Mouse (Mus musculus) megakaryocyte, adult 5-6 weeks (primary cell): ENCODE data around the gene Fbxl15. TPM values are rescaled to one million over a fixed set of nuclear protein-coding genes. Genes with fewer than 3 reads are reported as not detected.

ENCODE experiments used
- ATAC-seq: 2 replicates; pipeline ENCODE4 v1.8.0; 2016; ENCODE audit warnings: mild to moderate bottlenecking, inconsistent platforms; ENCODE audit not compliant: poor library complexity, severe bottlenecking
- total RNA-seq, 2 experiments: library from RNA; stranded (forward) in 1 of 2; stranded (reverse) in 1 of 2; fragments of 153-499, 151-499 nt in 1 of 2; fragments of 221-1000, 200-1000 nt in 1 of 2; gene quantifications; 2 replicates each; pipeline versions ENCODE4 v1.2.3 to v1.2.4; 2015 to 2017

Gene Fbxl15
- total RNA-seq, 2 experiments from 2014 or later: 1.8 to 2.1 TPM

- ATAC-seq: no peak
Observed at GRCm38 (mm10) chr19:46344710-46345419, 16.9 kb downstream of the Fbxl15 start.

- no peak for ATAC-seq
Observed at GRCm38 (mm10) chr19:46347146-46347545, 19.2 kb downstream of the Fbxl15 start.

- no peak for ATAC-seq
Observed at GRCm38 (mm10) chr19:46347936-46348668, 20.1 kb downstream of the Fbxl15 start.

- ATAC-seq: peak; percentile 86
Observed at GRCm38 (mm10) chr19:46348761-46349458, 20.9 kb downstream of the Fbxl15 start.

DNA sequence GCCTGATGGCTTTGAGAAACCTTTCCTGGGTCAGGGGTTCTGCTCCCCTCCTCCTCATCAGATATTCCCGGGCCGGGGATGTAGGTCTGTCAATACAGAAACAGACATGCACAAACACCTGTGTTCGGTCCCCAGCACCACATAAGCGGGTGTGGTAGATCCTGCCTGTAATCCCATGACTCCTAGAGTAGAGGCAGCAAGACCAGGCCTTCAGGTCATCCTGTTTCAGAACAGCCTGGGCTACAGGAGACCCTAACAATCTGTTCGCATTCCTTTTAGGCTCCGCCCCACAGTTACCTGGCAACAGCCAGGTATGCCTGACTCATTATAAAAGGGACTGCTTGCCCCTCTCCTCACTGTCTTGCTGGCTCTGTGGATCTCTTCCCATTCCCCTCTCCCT is 21.6 kb downstream of the Fbxl15 start:
- no peak for ATAC-seq

DNA sequence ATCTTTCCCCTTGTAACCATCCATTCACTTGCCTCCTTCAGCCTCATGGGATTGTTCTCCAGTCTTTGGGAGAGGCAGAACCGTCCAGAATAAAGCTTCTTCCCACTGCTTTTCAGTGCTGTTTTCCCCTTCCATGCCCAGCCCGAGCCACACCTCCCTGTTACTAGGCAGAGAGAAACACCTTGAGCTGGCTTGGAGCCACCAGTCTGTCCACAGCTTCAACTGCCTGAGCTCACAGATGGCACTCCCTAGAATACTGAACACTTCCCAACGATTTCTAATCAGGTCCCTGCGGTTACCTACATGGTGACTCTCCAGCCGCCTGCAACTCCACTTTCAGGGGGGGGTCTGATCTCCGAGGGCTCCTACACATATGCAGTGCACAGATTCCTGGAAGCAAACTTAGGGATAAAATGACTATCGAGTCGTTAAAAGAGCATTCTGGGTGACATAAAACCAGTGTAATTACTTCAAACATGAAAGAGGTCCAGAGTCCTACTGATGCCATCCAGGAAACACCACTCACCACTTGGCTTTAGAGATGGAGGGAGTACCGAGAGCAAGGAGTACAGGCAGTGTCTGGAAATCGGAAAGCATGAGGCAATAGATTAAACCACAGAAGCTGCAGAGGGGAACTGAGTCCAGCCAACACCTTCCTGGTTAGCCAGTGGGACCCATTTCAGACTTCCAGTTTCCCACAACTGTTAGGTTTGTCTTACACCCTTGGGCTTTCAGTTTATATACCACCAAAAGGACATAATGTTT is 22.4 kb downstream of the Fbxl15 start, which contains the start of gene 2310034G01Rik:
TSS of gene 2310034G01Rik (minus strand) at position 135 of the 765 bp plus-strand sequence.
- peak; percentile 56 for ATAC-seq

DNA sequence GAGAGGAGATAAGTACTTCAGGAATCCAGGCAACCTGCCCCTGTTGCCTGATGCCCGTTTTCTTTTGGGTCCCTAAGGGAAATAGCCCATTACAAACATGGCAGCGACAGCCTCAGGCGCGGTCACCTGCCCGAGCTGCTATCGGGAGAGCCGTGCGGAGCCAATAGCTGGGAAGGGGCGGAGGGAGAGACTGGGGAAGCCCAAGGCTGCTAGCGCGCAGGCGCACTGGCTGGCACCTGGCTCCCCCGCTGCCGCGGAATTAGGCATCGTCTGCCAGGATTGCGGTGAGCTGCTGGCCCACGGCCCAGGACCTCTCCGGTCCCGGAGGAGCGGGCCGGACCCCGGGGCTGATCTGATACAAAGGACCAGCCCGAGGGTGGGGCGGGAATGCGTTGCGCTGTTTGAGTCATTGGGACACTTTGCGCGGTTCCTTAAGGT is 28.7 kb downstream of the Fbxl15 start:
- ATAC-seq: peak; percentile 96

DNA sequence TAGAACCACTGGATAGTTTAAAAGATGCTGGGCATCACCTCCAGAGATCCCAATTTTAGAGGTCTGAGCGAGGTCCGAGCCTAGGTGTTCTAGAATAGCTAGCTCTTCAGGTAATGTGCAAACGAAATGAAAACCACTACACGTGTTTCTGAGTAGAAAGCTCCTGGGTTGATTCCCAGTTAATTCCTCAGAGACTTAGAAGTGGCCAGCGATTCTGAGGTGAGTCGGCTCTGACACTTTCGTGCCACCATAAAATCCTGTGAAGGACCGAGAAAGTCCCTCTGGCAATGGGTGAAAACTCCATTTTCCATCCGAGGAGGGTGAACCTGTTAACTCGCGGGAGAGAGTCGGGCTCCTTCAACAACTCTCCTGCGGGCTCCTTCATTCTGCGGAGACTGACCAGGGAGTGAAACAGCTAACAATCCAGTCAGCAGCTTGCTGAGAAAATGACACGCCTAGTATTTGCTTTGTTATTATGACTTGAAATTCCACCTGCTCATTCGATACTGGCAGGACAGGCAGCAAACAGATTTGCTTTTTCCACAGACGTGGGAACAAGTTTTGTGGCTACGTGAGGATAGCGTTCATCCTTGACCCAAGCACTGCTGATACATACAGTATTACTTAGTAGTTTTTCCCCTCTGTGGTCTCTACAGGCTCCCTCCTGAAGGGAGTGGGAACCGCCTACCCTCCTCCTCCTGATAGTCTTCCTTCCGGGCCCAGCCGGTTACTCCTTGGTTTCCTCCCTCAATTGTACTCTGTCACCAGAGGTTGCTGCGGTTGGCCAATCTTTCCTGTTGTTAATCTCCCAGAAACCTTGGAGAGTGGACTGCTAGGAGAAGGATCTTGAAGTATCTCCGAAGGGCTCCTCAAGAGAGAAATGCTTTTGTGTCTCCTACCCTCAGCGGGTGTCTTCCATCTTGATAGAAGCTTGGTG is 29.6 kb downstream of the Fbxl15 start:
- no peak for ATAC-seq

GRCm38 (mm10) chr19:46358381-46358780 is 30.4 kb downstream of the Fbxl15 start:
- ATAC-seq: no peak

- no peak for ATAC-seq
Observed at GRCm38 (mm10) chr19:46362104-46362503, 34.1 kb downstream of the Fbxl15 start.

DNA sequence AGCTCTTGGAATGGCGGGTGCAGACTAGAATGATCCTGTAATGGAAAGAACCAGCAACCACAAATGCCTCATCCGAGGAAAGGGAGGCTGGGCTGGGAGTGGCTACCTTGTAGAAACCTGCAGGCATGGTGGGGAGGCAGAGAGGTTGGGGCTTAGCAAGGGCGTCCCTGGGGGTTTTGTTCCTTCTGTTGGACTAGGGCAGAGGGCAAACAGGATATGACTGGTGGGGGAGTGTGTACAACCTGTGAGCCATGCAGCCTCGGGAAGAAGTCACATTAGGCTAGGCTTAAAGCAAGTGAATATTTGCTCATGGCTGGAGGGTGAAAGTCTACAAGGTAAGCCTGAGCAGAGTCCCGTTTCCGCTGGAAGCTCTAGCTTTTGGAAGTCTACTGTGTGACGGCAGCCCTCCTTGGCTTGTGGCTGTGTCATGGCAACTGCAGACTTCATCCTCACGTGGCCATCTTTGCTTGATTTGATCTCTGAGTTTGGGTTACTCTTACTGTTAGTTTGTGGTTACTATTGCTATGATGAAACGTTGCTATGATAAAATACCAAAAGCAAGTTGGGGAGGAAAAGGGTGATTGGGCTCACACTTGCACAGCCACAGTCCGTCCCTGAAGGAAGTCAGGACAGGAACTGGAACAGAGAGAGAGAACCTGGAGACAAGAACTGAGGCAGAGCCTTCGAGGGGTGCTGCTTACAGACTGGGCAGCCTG is 35.5 kb downstream of the Fbxl15 start:
- peak; percentile 77 for ATAC-seq

DNA sequence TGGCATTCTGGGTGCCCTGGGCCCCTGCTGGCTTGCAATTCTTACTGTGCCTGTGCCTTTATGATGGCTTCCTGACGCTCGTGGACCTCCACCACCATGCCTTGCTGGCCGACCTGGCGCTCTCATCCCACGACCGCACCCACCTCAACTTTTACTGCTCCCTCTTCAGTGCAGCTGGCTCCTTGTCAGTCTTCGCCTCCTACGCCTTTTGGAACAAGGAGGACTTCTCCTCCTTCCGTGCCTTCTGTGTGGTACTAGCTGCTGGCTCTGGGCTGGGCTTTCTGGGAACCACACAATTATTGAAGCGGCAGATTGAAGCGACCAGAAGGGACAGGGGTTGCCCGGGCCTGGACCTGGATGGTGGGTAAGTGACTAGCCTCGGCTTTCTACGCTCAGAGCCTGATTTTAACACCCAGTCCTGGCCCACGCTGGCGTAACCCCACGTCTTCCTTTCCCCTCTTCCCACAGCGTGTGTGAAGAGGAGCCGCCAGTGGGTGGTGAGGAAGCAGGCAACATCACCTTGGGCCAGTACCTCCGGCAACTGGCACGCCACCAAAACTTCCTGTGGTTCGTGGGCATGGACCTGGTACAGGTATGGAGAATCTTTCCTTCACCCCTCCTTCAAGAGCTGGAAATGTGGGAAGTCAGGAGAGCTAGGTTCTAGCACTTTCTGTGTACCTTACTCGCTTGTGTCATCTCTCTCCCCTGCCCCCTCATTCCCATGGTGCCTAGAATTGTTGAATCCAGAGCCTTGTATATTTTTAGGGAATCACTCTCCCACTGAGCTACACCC is 40.0 kb downstream of the Fbxl15 start:
- ATAC-seq: no peak

DNA sequence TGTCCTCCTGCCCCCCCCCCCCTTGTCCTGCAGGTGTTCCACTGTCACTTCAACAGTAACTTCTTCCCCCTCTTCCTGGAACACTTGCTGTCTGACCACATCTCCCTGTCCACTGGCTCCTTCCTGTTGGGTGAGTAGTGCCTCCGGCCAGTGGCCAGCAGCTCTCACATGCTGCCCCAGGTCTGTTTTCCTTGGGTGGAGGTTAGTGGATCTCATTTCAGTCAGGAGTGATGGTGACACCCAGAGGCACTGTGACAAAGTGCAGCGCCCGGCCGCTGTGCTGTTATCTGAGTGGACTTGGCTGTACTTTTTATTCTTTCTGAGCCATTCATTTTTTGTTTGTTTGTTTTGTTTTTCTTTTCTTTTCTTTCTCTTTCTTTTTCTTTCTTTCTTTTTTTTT is 41.2 kb downstream of the Fbxl15 start:
- ATAC-seq: peak; percentile 97

GRCm38 (mm10) chr19:46374477-46375088 is 46.6 kb downstream of the Fbxl15 start:
- peak; percentile 85 for ATAC-seq

GRCm38 (mm10) chr19:46375489-46375888 is 47.5 kb downstream of the Fbxl15 start:
- no peak for ATAC-seq

DNA sequence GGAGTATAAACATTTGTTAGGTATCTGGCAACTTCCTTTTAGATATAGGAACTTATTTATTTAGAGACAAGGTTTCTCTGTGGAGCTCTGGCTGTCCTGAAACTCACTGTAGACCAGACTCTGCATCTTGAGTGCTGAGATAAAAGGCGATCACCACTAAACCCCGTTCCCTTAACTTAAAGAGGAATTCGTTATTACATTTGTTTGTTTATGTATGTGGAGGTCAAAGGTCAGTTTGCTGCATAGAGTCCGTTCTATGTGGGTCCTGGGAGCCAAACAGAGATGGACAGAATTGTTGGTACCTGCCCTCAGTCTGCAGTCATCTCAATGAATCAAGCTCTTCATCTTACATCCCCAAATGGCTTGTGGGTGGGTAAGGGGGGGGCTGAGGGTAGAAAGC is 47.9 kb downstream of the Fbxl15 start:
- no peak for ATAC-seq
